Mouse (Mus musculus) 416B (cell line): ENCODE measurements around the gene Pam16.

Source experiments
- DNase-seq: peaks from one replicate; pipeline ENCODE4 v3.0.0; 2011; ENCODE audit warnings: low read depth

The Pam16 gene

GRCm38 (mm10) chr16:4611193-4611592, 13.6 kb downstream of the Pam16 start:
- no peak for DNase-seq

DNA sequence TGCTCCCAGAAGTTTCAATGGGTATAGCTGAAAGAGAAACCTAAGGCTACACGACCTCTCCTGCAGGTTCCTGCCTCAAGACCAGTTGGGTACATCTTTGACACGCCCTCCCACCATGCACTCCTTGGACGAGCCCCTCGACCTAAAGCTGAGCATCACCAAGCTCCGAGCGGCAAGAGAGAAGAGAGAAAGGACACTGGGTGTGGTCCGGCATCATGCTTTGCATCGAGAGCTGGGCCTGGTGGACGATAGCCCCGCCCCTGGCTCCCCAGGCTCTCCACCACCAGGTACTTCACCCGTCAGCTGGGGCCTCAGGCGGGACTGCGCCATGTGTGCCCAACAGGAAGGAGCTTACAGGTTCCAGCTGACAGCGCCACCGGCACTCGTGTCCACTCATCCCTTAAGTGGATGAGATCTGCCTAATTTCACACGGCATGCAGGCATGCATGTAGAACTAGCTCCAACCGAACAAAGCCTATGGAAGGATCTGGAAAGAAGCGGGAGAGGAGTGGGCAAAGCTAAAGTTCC, 16.2 kb downstream of the Pam16 start:
- no peak for DNase-seq

DNA sequence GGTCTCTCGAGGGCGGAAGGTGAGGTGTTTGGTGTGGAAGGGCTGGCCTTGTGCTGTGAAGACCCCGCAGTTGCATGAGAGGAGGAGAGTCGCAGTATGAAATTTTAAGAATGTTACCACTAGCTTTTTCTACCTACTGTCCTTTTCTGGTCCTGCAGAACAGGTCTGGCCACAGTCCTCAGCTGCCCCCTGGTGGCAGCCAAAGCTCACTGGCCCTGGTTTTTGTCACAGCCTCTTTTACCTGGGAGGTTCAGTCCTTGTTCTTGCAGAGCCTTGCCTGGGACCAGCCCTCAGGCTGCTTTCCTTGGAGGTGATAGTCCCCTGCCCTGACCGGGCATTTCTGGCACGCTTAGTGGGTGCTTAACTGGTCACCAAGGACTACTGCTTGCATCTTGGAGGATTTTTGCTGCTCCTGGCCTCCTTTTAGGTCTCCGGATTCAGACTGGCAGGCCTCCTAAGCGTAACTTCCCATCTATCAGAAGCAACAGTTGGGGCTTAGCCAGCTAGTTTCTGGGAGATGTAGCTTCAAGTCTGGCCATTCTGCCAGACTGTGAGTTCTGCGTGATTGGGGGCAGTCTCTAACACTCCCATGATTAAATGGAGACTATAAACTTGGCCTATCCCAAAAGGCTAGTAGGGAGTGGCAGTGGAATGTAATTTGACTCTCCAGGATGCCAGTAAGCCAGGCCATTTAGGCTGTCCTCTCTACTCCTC, 16.8 kb downstream of the Pam16 start:
- peak; percentile 85 for DNase-seq

- peak; percentile 61 for DNase-seq
These were observed 18.2 kb downstream of the Pam16 start for GRCm38 (mm10) chr16:4606431-4607084.

GRCm38 (mm10) chr16:4605514-4606131, 19.2 kb downstream of the Pam16 start:
- DNase-seq: no peak

DNA sequence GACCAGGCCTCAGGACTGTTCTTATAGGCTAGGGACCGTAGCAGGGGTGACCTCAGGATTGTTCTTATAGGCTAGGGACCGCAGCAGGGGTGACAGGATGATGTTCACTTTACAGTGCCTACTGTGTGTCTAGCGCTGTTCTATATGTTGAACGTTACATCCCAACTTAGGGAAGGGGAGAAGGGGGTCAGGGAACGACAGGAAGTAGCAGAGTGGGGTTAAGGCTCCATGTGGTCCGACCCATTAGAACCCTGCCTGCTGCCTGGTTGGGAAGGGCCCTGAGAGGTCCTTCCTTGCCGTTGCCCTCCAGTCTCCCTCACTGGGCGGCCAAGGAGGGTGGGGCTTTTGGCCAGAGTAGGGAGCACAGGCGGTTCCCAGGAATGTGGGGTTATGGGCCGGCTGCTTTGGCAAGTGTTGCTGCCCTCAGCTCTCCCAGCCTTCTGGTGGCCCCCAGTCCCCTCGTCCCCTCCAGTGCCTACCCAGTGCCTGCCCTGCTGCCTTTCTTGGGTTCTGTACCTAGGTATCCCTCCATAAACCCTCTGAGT, 20.4 kb downstream of the Pam16 start:
- no peak for DNase-seq

GRCm38 (mm10) chr16:4603453-4603837, 21.3 kb downstream of the Pam16 start:
- DNase-seq: no peak

- no peak for DNase-seq
These were observed 21.9 kb downstream of the Pam16 start for GRCm38 (mm10) chr16:4602766-4603452.

DNA sequence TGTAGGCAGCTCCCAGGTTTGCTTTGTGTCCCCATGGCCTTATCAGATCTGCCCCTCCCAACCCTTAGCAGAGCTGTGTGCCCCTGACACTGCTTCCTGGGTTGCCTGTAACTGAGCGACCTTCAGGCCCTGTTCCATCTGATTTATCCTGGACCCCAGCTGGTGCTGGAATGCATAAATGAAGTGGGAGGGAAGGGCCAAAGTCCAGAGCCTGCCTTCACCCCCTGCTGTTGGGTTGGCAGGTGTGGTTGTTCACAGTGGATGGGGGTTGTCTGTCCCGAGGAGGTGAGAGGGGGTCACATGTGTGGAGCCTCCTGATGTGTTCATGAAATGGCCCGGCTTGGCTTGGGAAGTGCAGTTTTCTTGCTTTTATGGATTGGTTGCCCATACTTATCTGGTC, 22.6 kb downstream of the Pam16 start:
- DNase-seq: no peak

DNA sequence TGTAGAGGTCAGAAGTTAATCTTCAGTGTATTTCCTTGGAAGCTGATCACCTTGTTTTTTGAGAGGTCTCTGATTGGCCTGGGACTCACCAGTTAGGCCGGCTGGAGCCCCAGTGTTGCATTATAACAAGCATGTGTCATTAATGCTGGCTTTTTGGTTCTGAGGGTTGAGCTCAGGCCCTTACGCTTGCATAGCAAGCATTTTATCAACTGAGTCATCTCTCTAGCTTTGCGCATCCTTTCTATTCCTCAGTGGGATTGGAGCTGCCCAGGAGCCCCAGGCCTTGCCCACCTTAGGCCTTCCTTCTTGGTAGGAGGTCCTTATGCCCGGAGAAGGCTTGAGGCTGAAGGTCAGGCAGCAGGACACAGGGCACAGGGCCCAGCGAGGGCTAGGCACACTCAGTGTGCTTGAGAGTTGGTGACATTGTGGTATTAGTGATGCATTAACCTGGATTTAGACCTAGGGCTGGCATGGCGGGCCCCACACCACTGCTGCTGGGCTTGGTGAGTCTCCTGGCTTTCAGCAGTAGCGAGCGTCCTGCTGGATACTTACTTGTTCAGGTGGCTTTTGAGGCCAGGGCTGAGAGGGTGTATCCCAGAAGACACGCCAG, 24.0 kb downstream of the Pam16 start:
- no peak for DNase-seq

DNA sequence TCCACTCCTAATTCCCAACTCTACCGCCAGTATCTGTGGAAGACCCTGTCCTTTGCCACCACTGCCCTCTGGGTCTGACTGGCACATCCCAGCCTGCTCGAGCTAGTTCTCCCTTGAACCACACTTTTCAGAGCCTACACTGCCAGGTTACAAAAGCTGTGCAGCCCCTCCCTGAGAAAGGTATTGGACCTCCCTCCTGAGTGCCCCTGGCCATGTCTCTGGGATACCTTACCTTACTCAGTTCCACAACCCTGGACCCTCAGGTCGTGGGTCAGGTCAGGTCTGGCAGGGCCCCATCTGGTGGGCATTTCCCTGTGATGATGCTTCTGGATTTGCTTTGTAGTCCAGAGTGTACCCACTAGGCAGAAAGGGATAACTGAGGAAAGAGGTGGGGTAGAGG, 25.2 kb downstream of the Pam16 start:
- DNase-seq: no peak

DNA sequence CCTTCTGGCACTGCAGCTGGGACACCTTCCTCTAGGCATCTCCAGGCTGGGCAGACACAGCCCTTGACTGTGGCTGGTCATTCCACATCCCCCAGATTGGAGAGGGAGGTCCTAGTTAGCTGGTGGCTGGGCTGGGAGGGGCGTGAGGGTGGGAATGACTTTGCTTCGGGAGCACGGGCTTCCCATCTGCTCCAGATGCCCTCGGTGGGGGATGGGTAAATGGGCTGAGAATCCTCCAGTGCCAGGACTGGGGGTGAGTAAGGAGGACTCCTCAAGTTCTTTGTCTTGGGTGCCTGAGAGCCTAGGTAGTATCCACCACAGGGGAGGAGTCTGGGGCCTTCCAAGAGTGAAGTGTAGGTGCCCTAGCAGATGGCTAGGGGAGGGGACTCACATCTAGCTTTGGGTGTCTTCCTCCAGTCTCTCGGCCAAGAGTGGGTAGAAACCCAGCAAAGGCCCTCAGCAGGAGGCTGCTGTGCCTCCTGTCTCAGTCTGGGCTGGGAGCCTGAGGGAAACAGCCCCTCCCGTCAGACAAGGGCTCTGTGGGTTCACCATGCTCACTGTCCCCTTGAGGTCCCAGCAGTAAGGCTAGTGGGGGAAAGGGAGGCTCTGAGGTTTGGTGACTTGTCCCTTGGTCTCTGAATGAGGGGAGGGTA, 25.8 kb downstream of the Pam16 start:
- DNase-seq: no peak

DNA sequence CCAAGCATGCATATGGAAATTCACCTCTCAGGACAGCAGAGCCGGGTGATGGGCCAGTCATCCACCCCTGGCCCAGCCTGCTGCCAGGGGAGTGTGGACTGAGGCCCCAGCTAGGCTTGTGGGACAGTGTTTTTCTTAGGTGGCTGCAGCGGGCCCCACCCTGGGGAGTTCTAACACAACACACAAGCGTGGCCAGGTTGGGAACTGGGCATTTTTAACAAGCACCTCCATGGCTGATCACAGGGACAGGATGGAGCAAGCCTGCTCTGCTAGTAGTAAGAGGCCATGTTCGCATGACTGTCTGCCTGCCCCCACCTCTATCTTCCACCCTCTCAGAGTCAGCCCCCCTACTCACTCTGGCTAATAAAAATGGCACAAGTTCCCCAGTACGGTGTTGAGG, 26.7 kb downstream of the Pam16 start:
- no peak for DNase-seq

- no peak for DNase-seq
These were observed 27.5 kb downstream of the Pam16 start for GRCm38 (mm10) chr16:4597296-4597695.

- DNase-seq: no peak
These were observed 28.0 kb downstream of the Pam16 start for GRCm38 (mm10) chr16:4596836-4597235.

- no peak for DNase-seq
These were observed 28.6 kb downstream of the Pam16 start for GRCm38 (mm10) chr16:4596141-4596728.

DNA sequence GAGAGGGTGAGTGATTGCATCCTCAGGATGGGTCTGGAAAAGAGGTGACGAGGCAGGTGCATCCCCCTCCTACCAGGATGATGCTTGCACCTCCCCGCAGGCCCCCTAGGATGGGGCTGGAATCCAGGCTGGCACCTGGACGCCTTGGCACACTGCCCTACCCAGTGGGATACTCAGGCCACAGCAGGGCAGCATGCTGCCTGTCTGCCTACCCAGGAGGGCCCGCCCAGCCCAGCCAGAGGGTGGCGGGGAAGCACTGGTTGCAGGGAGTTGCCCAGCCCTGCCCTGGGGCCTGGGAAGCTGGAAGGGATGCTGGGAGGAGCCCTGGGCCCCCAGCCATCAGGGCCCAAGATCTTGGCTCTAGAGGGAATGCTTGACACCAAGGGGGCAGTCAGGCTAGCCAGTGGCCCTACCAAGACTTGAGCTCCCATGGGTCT, 29.2 kb downstream of the Pam16 start:
- DNase-seq: peak; percentile 21

- no peak for DNase-seq
These were observed 29.8 kb downstream of the Pam16 start for GRCm38 (mm10) chr16:4594814-4595526.

DNA sequence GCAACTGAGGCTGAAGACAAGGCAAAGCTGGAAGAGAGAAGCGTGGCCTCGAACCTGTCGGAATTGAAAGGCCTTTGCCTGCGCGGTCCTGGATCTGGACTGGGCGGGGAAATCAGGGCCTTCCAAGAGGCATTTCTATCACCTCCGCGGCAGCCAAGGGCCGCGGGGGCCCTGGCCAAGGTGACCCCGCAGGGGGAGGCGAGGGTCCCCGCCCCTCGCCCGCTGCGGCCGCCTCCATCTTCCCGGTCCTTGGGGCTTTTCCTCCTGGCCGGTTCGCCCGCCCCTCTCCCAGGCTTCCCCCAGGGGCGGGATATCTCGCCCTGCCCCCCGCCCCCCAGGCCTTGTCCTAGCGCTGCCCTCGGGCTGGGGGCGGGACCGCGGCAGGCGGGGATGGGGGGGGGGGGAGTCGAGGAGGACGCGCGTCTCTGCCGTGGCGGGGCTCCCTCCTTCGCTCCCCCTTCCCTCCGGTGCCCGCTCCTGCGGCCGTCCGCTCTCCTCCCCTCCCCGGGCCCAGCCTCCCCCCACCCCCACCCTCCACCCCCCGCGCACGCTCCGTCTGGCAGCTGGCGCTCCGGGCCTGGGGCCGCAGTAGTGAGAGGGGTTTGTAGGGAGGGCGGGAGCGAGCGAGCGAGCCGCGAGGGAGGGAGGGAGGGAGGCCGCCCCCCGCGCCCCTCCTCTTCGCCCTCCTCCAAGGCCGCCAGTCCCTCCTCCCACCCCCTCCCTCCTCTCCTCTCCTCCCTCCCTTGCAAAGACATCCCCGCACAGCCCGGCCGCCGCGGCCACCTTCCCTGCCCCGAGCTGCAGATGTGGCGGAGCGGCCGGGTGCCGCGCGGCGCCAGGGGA, 30.6 kb downstream of the Pam16 start, which contains the start of gene Glis2:
Gene Glis2 (plus strand): TSS at position 743 of the 843 bp plus-strand sequence.
- DNase-seq: peak; percentile 81
